Mouse (Mus musculus) CH12.LX (cell line): ENCODE measurements around the gene Ssbp2. TPM values are rescaled to one million over a fixed set of nuclear protein-coding genes. Genes with fewer than 3 reads are reported as not detected.

ENCODE experiments used
- DNase-seq: peaks from one replicate; pipeline ENCODE4 v3.0.0-alpha.2; 2013; ENCODE audit errors: extremely low read depth
- H3K27ac ChIP-seq: 2 replicates; pipeline ENCODE4 v1.5.1; 2012; ENCODE audit warnings: low read depth, mild to moderate bottlenecking, control low read depth, moderate library complexity; ENCODE audit not compliant: insufficient read depth
- H3K27me3 ChIP-seq: replicated peaks from 2 replicates; pipeline ENCODE3; 2012; ENCODE audit warnings: inconsistent platforms
- H3K36me3 ChIP-seq, 2 experiments: replicated peaks in 1 of 2; 2 replicates each; pipeline versions ENCODE3 to v1.6.1; 2012; ENCODE audit warnings: inconsistent platforms in 1 of 2, low read length in 1 of 2, mild to moderate bottlenecking in 1 of 2, mixed read lengths in 1 of 2, moderate library complexity in 1 of 2; ENCODE audit not compliant: control insufficient read depth in 1 of 2, insufficient read depth in 1 of 2
- H3K4me1 ChIP-seq, 2 experiments: 2 replicates each; pipeline ENCODE4 v1.6.1; 2012; ENCODE audit warnings: inconsistent platforms in 1 of 2, moderate library complexity in 1 of 2; ENCODE audit not compliant: insufficient read depth in 2 of 2, control insufficient read depth in 1 of 2
- H3K4me2 ChIP-seq: 2 replicates; pipeline ENCODE4 v1.6.1; 2012; ENCODE audit warnings: low read depth, mild to moderate bottlenecking, control low read depth; ENCODE audit not compliant: poor library complexity, insufficient read depth, severe bottlenecking
- H3K4me3 ChIP-seq, 3 experiments: fragments of 150-350 bp in 1 of 3; sonication (generic) in 1 of 3; replicated peaks in 1 of 3; 2 replicates each; pipeline versions ENCODE3 to v1.5.1; 2011 to 2012; ENCODE audit warnings: low read depth in 2 of 3, low read length in 2 of 3, mild to moderate bottlenecking in 2 of 3, moderate library complexity in 2 of 3, control low read depth in 1 of 3, improper control_type of control experiment in 1 of 3, inconsistent platforms in 1 of 3, mixed read lengths in 1 of 3; ENCODE audit not compliant: poor library complexity in 1 of 3
- H3K79me2 ChIP-seq: replicated peaks from 2 replicates; pipeline ENCODE4 v1.6.1; 2012; ENCODE audit warnings: mild to moderate bottlenecking, moderate library complexity; ENCODE audit not compliant: control insufficient read depth, poor library complexity, insufficient read depth, severe bottlenecking; ENCODE audit errors: extremely low read depth
- H3K9ac ChIP-seq: 2 replicates; pipeline ENCODE4 v1.6.1; 2012; ENCODE audit warnings: low read depth, mild to moderate bottlenecking, control low read depth, moderate library complexity; ENCODE audit not compliant: insufficient read depth
- H3K9me3 ChIP-seq: replicated peaks from 2 replicates; pipeline ENCODE3; 2012; ENCODE audit warnings: low read length, inconsistent platforms, mixed read lengths
- BHLHE40 ChIP-seq: IDR thresholded peaks from 2 replicates; pipeline ENCODE4 v1.6.1; 2011; ENCODE audit warnings: mild to moderate bottlenecking, low read depth, low read length, improper control_type of control experiment
- CHD1 ChIP-seq: IDR thresholded peaks from 2 replicates; pipeline ENCODE4 v1.6.1; 2012; ENCODE audit warnings: low read depth, low read length, improper control_type of control experiment, inconsistent platforms
- CHD2 ChIP-seq: IDR thresholded peaks from 2 replicates; pipeline ENCODE4 v1.6.1; 2011; ENCODE audit warnings: low read length, improper control_type of control experiment
- CTCF ChIP-seq, 2 experiments: IDR thresholded peaks in 1 of 2; conservative IDR thresholded peaks in 1 of 2; 2 replicates each; pipeline ENCODE4 v1.5.1; 2011 to 2012; ENCODE audit warnings: low read depth in 2 of 2, low read length in 2 of 2, improper control_type of control experiment in 1 of 2, inconsistent platforms in 1 of 2, mild to moderate bottlenecking in 1 of 2, moderate library complexity in 1 of 2
- E2F4 ChIP-seq: IDR thresholded peaks from 2 replicates; pipeline ENCODE4 v1.6.1; 2011; ENCODE audit warnings: low read depth, low read length, improper control_type of control experiment; ENCODE audit not compliant: insufficient replicate concordance
- ELF1 ChIP-seq: IDR thresholded peaks from 2 replicates; pipeline ENCODE4 v1.6.1; 2014; ENCODE audit warnings: low read depth, mild to moderate bottlenecking, inconsistent platforms, low read length, improper control_type of control experiment
- EP300 ChIP-seq: IDR thresholded peaks from 2 replicates; pipeline ENCODE4 v1.6.1; 2011; ENCODE audit warnings: low read length, improper control_type of control experiment
- ETS1 ChIP-seq: conservative IDR thresholded peaks from 2 replicates; pipeline ENCODE4 v1.6.1; 2012; ENCODE audit warnings: low read depth, mild to moderate bottlenecking, inconsistent platforms, low read length, improper control_type of control experiment, moderate library complexity
- GABPA ChIP-seq: IDR thresholded peaks from 2 replicates; pipeline ENCODE4 v1.6.1; 2012; ENCODE audit warnings: low read depth, low read length, improper control_type of control experiment, inconsistent platforms; ENCODE audit not compliant: insufficient replicate concordance
- HCFC1 ChIP-seq: IDR thresholded peaks from 2 replicates; pipeline ENCODE4 v1.6.1; 2012; ENCODE audit warnings: low read depth, mild to moderate bottlenecking, inconsistent platforms, low read length, improper control_type of control experiment
- IRF4 ChIP-seq: IDR thresholded peaks from 2 replicates; pipeline ENCODE4 v1.6.1; 2014; ENCODE audit warnings: low read depth, mild to moderate bottlenecking, inconsistent platforms, low read length, improper control_type of control experiment
- JUN ChIP-seq: IDR thresholded peaks from 2 replicates; pipeline ENCODE4 v1.6.1; 2011; ENCODE audit warnings: low read depth, mild to moderate bottlenecking, low read length, improper control_type of control experiment, moderate library complexity; ENCODE audit not compliant: insufficient read depth
- JUND ChIP-seq: conservative IDR thresholded peaks from 2 replicates; pipeline ENCODE4 v1.6.1; 2011; ENCODE audit warnings: low read depth, low read length, improper control_type of control experiment
- KAT2A ChIP-seq: IDR thresholded peaks from 2 replicates; pipeline ENCODE4 v1.6.1; 2012; ENCODE audit warnings: low read length, improper control_type of control experiment, inconsistent platforms; ENCODE audit not compliant: insufficient replicate concordance
- MAFK ChIP-seq: IDR thresholded peaks from 2 replicates; pipeline ENCODE4 v1.6.1; 2011; ENCODE audit warnings: low read length, improper control_type of control experiment; ENCODE audit not compliant: insufficient replicate concordance
- MAX ChIP-seq: IDR thresholded peaks from 2 replicates; pipeline ENCODE4 v1.6.1; 2011; ENCODE audit warnings: low read length, improper control_type of control experiment
- MAZ ChIP-seq: IDR thresholded peaks from 2 replicates; pipeline ENCODE4 v1.6.1; 2012; ENCODE audit warnings: low read depth, mild to moderate bottlenecking, inconsistent platforms, low read length, improper control_type of control experiment, moderate library complexity
- MEF2A ChIP-seq: IDR thresholded peaks from 2 replicates; pipeline ENCODE4 v1.6.1; 2014; ENCODE audit warnings: low read depth, mild to moderate bottlenecking, inconsistent platforms, low read length, improper control_type of control experiment, borderline replicate concordance
- MXI1 ChIP-seq: IDR thresholded peaks from 2 replicates; pipeline ENCODE4 v1.6.1; 2011; ENCODE audit warnings: mild to moderate bottlenecking, low read depth, low read length, improper control_type of control experiment
- MYC ChIP-seq: IDR thresholded peaks from 2 replicates; pipeline ENCODE4 v1.6.1; 2011; ENCODE audit warnings: low read depth, mild to moderate bottlenecking, improper control_type of control experiment, low read length
- NELFE ChIP-seq: IDR thresholded peaks from 2 replicates; pipeline ENCODE4 v1.6.1; 2011; ENCODE audit warnings: low read depth, low read length, improper control_type of control experiment
- NRF1 ChIP-seq: IDR thresholded peaks from 2 replicates; pipeline ENCODE4 v1.6.1; 2014; ENCODE audit warnings: low read depth, mild to moderate bottlenecking, inconsistent platforms, low read length, improper control_type of control experiment, moderate library complexity
- PAX5 ChIP-seq: IDR thresholded peaks from 2 replicates; pipeline ENCODE4 v1.6.1; 2012; ENCODE audit warnings: low read length, inconsistent platforms, mixed read lengths
- POLR2A ChIP-seq: IDR thresholded peaks from 2 replicates; pipeline ENCODE4 v1.6.1; 2011; ENCODE audit warnings: low read depth, mild to moderate bottlenecking, improper control_type of control experiment, low read length
- POLR2AphosphoS2 ChIP-seq: IDR thresholded peaks from 2 replicates; pipeline ENCODE4 v1.6.1; 2011; ENCODE audit warnings: low read depth, low read length, improper control_type of control experiment
- RAD21 ChIP-seq: IDR thresholded peaks from 2 replicates; pipeline ENCODE4 v1.6.1; 2011; ENCODE audit warnings: low read depth, mild to moderate bottlenecking, low read length, improper control_type of control experiment, moderate library complexity
- RCOR1 ChIP-seq: conservative IDR thresholded peaks from 2 replicates; pipeline ENCODE4 v1.6.1; 2012; ENCODE audit warnings: low read depth, mild to moderate bottlenecking, inconsistent platforms, low read length, improper control_type of control experiment
- SIN3A ChIP-seq: IDR thresholded peaks from 2 replicates; pipeline ENCODE4 v1.6.1; 2012; ENCODE audit warnings: low read length, improper control_type of control experiment, inconsistent platforms
- SMC3 ChIP-seq: IDR thresholded peaks from 2 replicates; pipeline ENCODE4 v1.6.1; 2011; ENCODE audit warnings: low read depth, low read length, improper control_type of control experiment
- TBP ChIP-seq: conservative IDR thresholded peaks from 2 replicates; pipeline ENCODE4 v1.6.1; 2011; ENCODE audit warnings: low read depth, low read length, improper control_type of control experiment
- TCF12 ChIP-seq: IDR thresholded peaks from 2 replicates; pipeline ENCODE4 v1.6.1; 2014; ENCODE audit warnings: low read depth, mild to moderate bottlenecking, inconsistent platforms, low read length, improper control_type of control experiment
- UBTF ChIP-seq: IDR thresholded peaks from 2 replicates; pipeline ENCODE4 v1.6.1; 2012; ENCODE audit warnings: low read depth, mild to moderate bottlenecking, inconsistent platforms, low read length, improper control_type of control experiment, moderate library complexity
- USF1 ChIP-seq: IDR thresholded peaks from 2 replicates; pipeline ENCODE4 v1.6.1; 2014; ENCODE audit warnings: low read depth, mild to moderate bottlenecking, inconsistent platforms, low read length, improper control_type of control experiment
- USF2 ChIP-seq: conservative IDR thresholded peaks from 2 replicates; pipeline ENCODE4 v1.6.1; 2011; ENCODE audit warnings: low read depth, low read length, improper control_type of control experiment
- ZC3H11A ChIP-seq: IDR thresholded peaks from 2 replicates; pipeline ENCODE4 v1.6.1; 2012; ENCODE audit warnings: low read depth, mild to moderate bottlenecking, inconsistent platforms, low read length, improper control_type of control experiment
- ZKSCAN1 ChIP-seq: IDR thresholded peaks from 2 replicates; pipeline ENCODE4 v1.6.1; 2012; ENCODE audit warnings: low read depth, inconsistent platforms, low read length, improper control_type of control experiment, borderline replicate concordance
- ZMIZ1 ChIP-seq: IDR thresholded peaks from 2 replicates; pipeline ENCODE4 v1.6.1; 2012; ENCODE audit warnings: low read depth, mild to moderate bottlenecking, inconsistent platforms, low read length, improper control_type of control experiment
- ZNF384 ChIP-seq: IDR thresholded peaks from 2 replicates; pipeline ENCODE4 v1.6.1; 2012; ENCODE audit warnings: low read depth, low read length, improper control_type of control experiment, inconsistent platforms
- dilution Hi-C: fragments of 300-500 bp; cut with MboI; formaldehyde crosslinking; loops from 2 replicates; pipeline ENCODE4 v1.14.3; 2020; ENCODE audit warnings: low sequenced_read_pairs; ENCODE audit not compliant: extremely low pct_unique_long_range_greater_than_20kb, extremely low pct_ligation_motif_present
- in situ Hi-C: fragments of 300-500 bp; cut with MboI; formaldehyde crosslinking; loops from 3 replicates; pipeline ENCODE4 v1.14.3; 2019; ENCODE audit warnings: low sequenced_read_pairs, low pct_ligation_motif_present, low pct_unique_long_range_greater_than_20kb, mixed read lengths
- polyA plus RNA-seq: library from polyadenylated mRNA; unstranded; fragments of >175 nt; gene quantifications from 2 replicates; pipeline ENCODE4 v1.2.1, GENCODE M21; 2012; ENCODE audit warnings: low read depth; ENCODE audit not compliant: insufficient read length
- total RNA-seq, 2 experiments: library from RNA; depleted of rRNA; stranded (reverse); fragments of 300-350 nt in 1 of 2; fragments of >200 nt in 1 of 2; gene quantifications; 2 replicates each; pipeline ENCODE4 v1.2.3; 2012 to 2014

Ssbp2 gene
- total and polyA plus RNA-seq, 3 experiments, result 1.9 to 3.6 (median 1.9) TPM

- DNase-seq, result peak; percentile 58
- H3K79me2 ChIP-seq, result no peaks in the 10 kb centered on the region
- H3K4me1 ChIP-seq, result peaks cover 0 to 32% of the 10 kb centered on the region in 2 experiments; a peak in 2 of 4 replicates
- no peaks in the 10 kb centered on the region for H3K9me3 ChIP-seq
- H3K9ac ChIP-seq, result no peak overlapping the region
- H3K36me3 ChIP-seq, result no peaks in the 10 kb centered on the region
- no peak overlapping the region for H3K4me3 ChIP-seq
- peak overlapping the region; percentile 45 for H3K4me2 ChIP-seq
- TF ChIP-seq POLR2A (no peak), ZMIZ1 (no peak), NELFE (no peak), UBTF (no peak), ELF1 (peak; percentile 37; the same call in 1 of the 2 replicates), KAT2A (no peak), CTCF (conservative IDR thresholded peaks at IDR 0.05 in 1 of 2, IDR thresholded peaks at IDR 0.05 in 1 of 2; ENCODE audit: low read depth in 2 of 2, low read length in 2 of 2) (no peak), SMC3 (no peak), GABPA (no peak), CHD1 (peak; percentile 92), MYC (peak; percentile 61; the same call in 1 of the 2 replicates), BHLHE40 (peak; percentile 39; the same call in 1 of the 2 replicates), TCF12 (peak; percentile 48; the same call in 1 of the 2 replicates), TBP (0 out of 2 replicates have a peak, but pooled peaks have one; percentile 60), JUND (no peak), MAZ (no peak), POLR2AphosphoS2 (no peak), IRF4 (peak; percentile 48), USF1 (no peak), CHD2 (no peak), ZC3H11A (no peak), ZNF384 (no peak), NRF1 (no peak), RAD21 (no peak), EP300 (0 out of 2 replicates have a peak, but pooled peaks have one; percentile 40), MAX (peak; percentile 75), PAX5 (no peak), MEF2A (0 out of 2 replicates have a peak, but pooled peaks have one; percentile 22), ETS1 (no peak), JUN (no peak), E2F4 (no peak), SIN3A (no peak), RCOR1 (no peak), MXI1 (no peak), HCFC1 (no peak), USF2 (no peak), MAFK (no peak), ZKSCAN1 (no peak)
- H3K27me3 ChIP-seq, result no peaks in the 10 kb centered on the region
- in situ Hi-C loops (loop anchor here (25.0 kb wide), 2 partner anchors 188 to 713 kb away; partner anchors contain the start of gene Ssbp2), dilution Hi-C loops (no loop called here)
- H3K27ac ChIP-seq, result no peak overlapping the region
These were observed 189.8 kb downstream of the Ssbp2 start for GRCm38 (mm10) chr13:91649926-91650325.
